ENCODE assay signal across 15 mouse cellular contexts in the genomic region with DNA sequence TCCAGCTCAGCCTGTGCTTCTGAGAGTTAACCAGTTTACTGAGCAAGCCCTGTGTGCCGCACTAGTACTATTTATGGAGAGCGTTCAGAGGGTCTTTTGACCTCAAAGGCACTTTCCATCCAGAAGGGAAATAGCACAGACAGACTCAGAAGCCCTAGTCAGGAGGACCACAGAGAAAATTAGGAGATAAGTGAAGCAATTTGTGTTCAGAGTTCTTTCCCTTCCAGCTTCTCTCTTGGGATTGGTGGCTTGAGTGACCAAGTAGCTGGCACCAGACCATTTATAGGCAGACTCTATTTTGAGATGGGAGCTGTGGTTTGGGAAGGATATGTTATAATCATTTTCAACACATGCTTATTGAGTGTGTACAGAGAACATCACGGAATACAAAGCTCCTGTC. TPM values are rescaled to one million over a fixed set of nuclear protein-coding genes. Genes with fewer than 3 reads are reported as not detected.
DNase-seq lines count a peak whose midpoint lies in the region; ATAC-seq and TF ChIP-seq lines count a peak whose summit lies in the region.
"Had no signal": no experiment of that assay in that cellular context is flagged by ENCODE, and none has a peak within 500 bp of the region (broad histone marks: within the 10 kb centered on the region; RNA-seq: fewer than 3 reads in every experiment).

No protein-coding gene starts in this region.

- 0 out of 2 replicates have a peak, but pooled peaks cover 2% of the 10 kb centered on the region for H3K36me3 ChIP-seq in heart, embryonic 10.5 days
- H3K36me3 ChIP-seq in lung, embryonic 14.5 days (ENCODE audit: insufficient read depth): peaks cover 14% of the 10 kb centered on the region
- H3K36me3 ChIP-seq in embryonic facial prominence, embryonic 13.5 days: no peaks in the 10 kb centered on the region
- peaks cover 46% of the 10 kb centered on the region for H3K36me3 ChIP-seq in megakaryocyte, embryonic 14.5 days (replicated peaks; ENCODE audit: low read length)

- no peaks in the 10 kb centered on the region for H3K27me3 ChIP-seq in heart, embryonic 10.5 days (ENCODE audit: insufficient read depth, poor library complexity, severe bottlenecking)
- no peaks in the 10 kb centered on the region for H3K27me3 ChIP-seq in lung, embryonic 14.5 days (ENCODE audit: insufficient read depth, low read length)
- H3K27me3 ChIP-seq in embryonic facial prominence, embryonic 13.5 days: no peaks in the 10 kb centered on the region
- no peaks in the 10 kb centered on the region for H3K27me3 ChIP-seq in megakaryocyte, embryonic 14.5 days (replicated peaks)
- H3K27me3 ChIP-seq: hindbrain, embryonic 15.5 days had no signal

- H3K4me3 ChIP-seq in heart, embryonic 10.5 days: peak overlapping the region; percentile 12; the same call in 1 of the 2 replicates
- H3K4me3 ChIP-seq in lung, embryonic 14.5 days (ENCODE audit: low read depth, low read length): no peak overlapping the region
- H3K4me3 ChIP-seq in embryonic facial prominence, embryonic 13.5 days: no peak overlapping the region
- peak overlapping the region; percentile 64 for H3K4me3 ChIP-seq in megakaryocyte, embryonic 14.5 days (replicated peaks)
- H3K4me3 ChIP-seq: hindbrain, embryonic 15.5 days had no signal

- no peak overlapping the region for H3K9ac ChIP-seq in lung, embryonic 14.5 days
- no peak overlapping the region for H3K9ac ChIP-seq in embryonic facial prominence, embryonic 13.5 days
- H3K9ac ChIP-seq: hindbrain, embryonic 15.5 days had no signal

- DNase-seq in heart, embryonic 10.5 days (ENCODE audit: low spot score): no peak
- no peak for DNase-seq in heart, adult 8-10 months (ENCODE audit: low spot score)
- DNase-seq in lung, embryonic 14.5 days: no peak
- no peak for DNase-seq in lung, postnatal 25 days (ENCODE audit: low spot score)
- DNase-seq in testis, postnatal 10 days (ENCODE audit: low spot score): no peak
- DNase-seq in layer of hippocampus, postnatal 25 days (ENCODE audit: extremely low spot score in 1 of 2, low spot score in 1 of 2): no peak
- DNase-seq: adrenal gland, adult 8-10 months; cerebellum, adult 11-12 months; kidney, postnatal 25 days had no signal

- no peak for TF ChIP-seq CTCF in lung, embryonic 14.5 days (IDR thresholded peaks at IDR 0.05; ENCODE audit: low read depth)

- peaks cover 42% of the 10 kb centered on the region for H3K4me1 ChIP-seq in heart, embryonic 10.5 days
- no peaks in the 10 kb centered on the region for H3K4me1 ChIP-seq in lung, embryonic 14.5 days (ENCODE audit: insufficient read depth)
- H3K4me1 ChIP-seq in embryonic facial prominence, embryonic 13.5 days: peaks cover 17% of the 10 kb centered on the region
- peaks cover 70% of the 10 kb centered on the region for H3K4me1 ChIP-seq in megakaryocyte, embryonic 14.5 days

- ATAC-seq in lung, embryonic 14.5 days (ENCODE audit: insufficient read depth): no peak
- ATAC-seq in embryonic facial prominence, embryonic 13.5 days (ENCODE audit: insufficient number of reproducible peaks, insufficient read depth, low FRiP score, low TSS enrichment, low read depth): no peak

- 30% methylated on average over 3 of the region's 3 CpGs for WGBS in heart, embryonic 10.5 days
- WGBS in lung, embryonic 14.5 days: 45% methylated on average over 3 of the region's 3 CpGs
- 37% methylated on average over 3 of the region's 3 CpGs for WGBS in embryonic facial prominence, embryonic 13.5 days

- peak overlapping the region; percentile 85 for H3K27ac ChIP-seq in heart, embryonic 10.5 days
- peak overlapping the region; percentile 19; the same call in 1 of the 2 replicates for H3K27ac ChIP-seq in lung, embryonic 14.5 days (ENCODE audit: low read depth)
- H3K27ac ChIP-seq in embryonic facial prominence, embryonic 13.5 days: peak overlapping the region; percentile 45; the same call in 1 of the 2 replicates

- H3K4me2 ChIP-seq in lung, embryonic 14.5 days: no peak overlapping the region
- H3K4me2 ChIP-seq in embryonic facial prominence, embryonic 13.5 days: no peak overlapping the region
- H3K4me2 ChIP-seq: hindbrain, embryonic 15.5 days had no signal

- no peaks in the 10 kb centered on the region for H3K9me3 ChIP-seq in heart, embryonic 10.5 days
- no peaks in the 10 kb centered on the region for H3K9me3 ChIP-seq in lung, embryonic 14.5 days (ENCODE audit: low read depth, low read length)
- H3K9me3 ChIP-seq in embryonic facial prominence, embryonic 13.5 days: no peaks in the 10 kb centered on the region
- no peaks in the 10 kb centered on the region for H3K9me3 ChIP-seq in megakaryocyte, embryonic 14.5 days
- H3K9me3 ChIP-seq: hindbrain, embryonic 15.5 days had no signal

RNA-seq across cellular contexts. Expression of a gene that starts 22.5 kb away (rescaled TPM):
- polyA plus RNA-seq in heart, embryonic 10.5 days (2016; fragmentation: Nextera tagmentation; extraction: Ambion mirVana): 15.1 and 26.4 TPM in 2 replicates
- total RNA-seq in heart, adult 8-10 months (2022): 10 to 100 TPM; 17.5 to 20.2 (median 19.0) TPM
- polyA plus RNA-seq in lung, embryonic 14.5 days (2014; fragmentation: Nextera tagmentation; extraction: Ambion mirVana): 32.7 and 33.2 TPM in 2 replicates
- polyA plus RNA-seq in embryonic facial prominence, embryonic 13.5 days (2015; fragmentation: Nextera tagmentation; extraction: Ambion mirVana): 6.4 and 10.8 TPM in 2 replicates
- polyA plus RNA-seq in megakaryocyte, embryonic 14.5 days (2012; ENCODE audit: insufficient read depth, low replicate concordance): 11.0 and 16.3 TPM in 2 replicates
- 100 to 1,000 TPM; 349 to 354 TPM for total RNA-seq in layer of hippocampus, postnatal 25 days (2021)

RNA-seq across cellular contexts. Expression of a gene that starts 49.7 kb away (rescaled TPM):
- 280 and 324 TPM in 2 replicates for polyA plus RNA-seq in heart, embryonic 10.5 days (2016; fragmentation: Nextera tagmentation; extraction: Ambion mirVana)
- 10 to 100 TPM; 46.3 to 59.0 (median 50.8) TPM for total RNA-seq in heart, adult 8-10 months (2022)
- 320 and 323 TPM in 2 replicates for polyA plus RNA-seq in lung, embryonic 14.5 days (2014; fragmentation: Nextera tagmentation; extraction: Ambion mirVana)
- polyA plus RNA-seq in embryonic facial prominence, embryonic 13.5 days (2015; fragmentation: Nextera tagmentation; extraction: Ambion mirVana): 298 and 302 TPM in 2 replicates
- 6.0 TPM in 1 of 2 replicates, not detected in the other for polyA plus RNA-seq in megakaryocyte, embryonic 14.5 days (2012; ENCODE audit: insufficient read depth, low replicate concordance)
- 10 to 100 TPM; 67.7 to 79.0 TPM for total RNA-seq in layer of hippocampus, postnatal 25 days (2021)

RNA-seq across cellular contexts. Expression of a gene that starts 58.3 kb away (rescaled TPM):
- 60.0 and 65.8 TPM in 2 replicates for polyA plus RNA-seq in heart, embryonic 10.5 days (2016; fragmentation: Nextera tagmentation; extraction: Ambion mirVana)
- total RNA-seq in heart, adult 8-10 months (2022): 10 to 100 TPM; 42.7 to 64.1 (median 55.8) TPM
- polyA plus RNA-seq in lung, embryonic 14.5 days (2014; fragmentation: Nextera tagmentation; extraction: Ambion mirVana): 0.75 and 4.7 TPM in 2 replicates
- not detected in 2 replicates for polyA plus RNA-seq in embryonic facial prominence, embryonic 13.5 days (2015; fragmentation: Nextera tagmentation; extraction: Ambion mirVana)
- not detected in 2 replicates for polyA plus RNA-seq in megakaryocyte, embryonic 14.5 days (2012; ENCODE audit: insufficient read depth, low replicate concordance)
- 1 to 10 TPM in 1 of 2 experiments, under 1 TPM in 1; 0.49 to 1.1 TPM for total RNA-seq in layer of hippocampus, postnatal 25 days (2021)
- total RNA-seq: adrenal gland, adult 8-10 months had no signal
- polyA plus RNA-seq: C2C12; limb, embryonic 11.5 days; stomach, embryonic 14.5 days had no signal

Comparison
In these comparisons a context has a peak if more than half of its experiments do, and no peak if none do; other contexts are left out.
1. H3K27ac ChIP-seq: peak in every context shown above with its lines; median percentile 85 in heart, embryonic 10.5 days; 45 in embryonic facial prominence, embryonic 13.5 days; 19 in lung, embryonic 14.5 days.
2. H3K4me3 ChIP-seq: peak in heart, embryonic 10.5 days (single experiment) and megakaryocyte, embryonic 14.5 days (single experiment); none in lung, embryonic 14.5 days (single experiment) and embryonic facial prominence, embryonic 13.5 days (single experiment).
3. RNA of a gene that starts 49.7 kb away (polyA plus RNA-seq): 280 to 324 TPM in heart, embryonic 10.5 days, 320 to 323 TPM in lung, embryonic 14.5 days and 298 to 302 TPM in embryonic facial prominence, embryonic 13.5 days; 6.0 TPM in megakaryocyte, embryonic 14.5 days; every median in the first group is over 10 times any median in the second.
4. RNA of a gene that starts 58.3 kb away (polyA plus RNA-seq): 60.0 to 65.8 TPM in heart, embryonic 10.5 days; 0.75 to 4.7 TPM in lung, embryonic 14.5 days, not detected in embryonic facial prominence, embryonic 13.5 days and not detected in megakaryocyte, embryonic 14.5 days; every median in the first group is over 10 times any median in the second.